Mouse (Mus musculus) limb, embryonic 15.5 days (tissue): ENCODE results near the gene Ptbp1. TPM values are rescaled to one million over a fixed set of nuclear protein-coding genes. Genes with fewer than 3 reads are reported as not detected.

Experiments used
- microRNA-seq: library from miRNA; unstranded; fragments of <30 nt; microRNA quantifications from one replicate; pipeline ENCODE4, GENCODE M21; 2016
- polyA plus RNA-seq: library from polyadenylated mRNA; unstranded; fragments of >200 nt; fragmentation: Nextera tagmentation; extraction: Ambion mirVana; gene quantifications from 2 replicates; pipeline ENCODE4 v1.2.1, GENCODE M21; 2015

Ptbp1 gene
- polyA plus RNA-seq, 1 experiment from 2014 or later = 303 TPM

Small RNAs within 50 kb of the gene (microRNA-seq; reads per million reads assigned to microRNA genes)
- not detected for gene Mir6910

Other genes starting within 250 kb of the Ptbp1 start
- not detected in 2 replicates for gene C2cd4c, start 240.4 kb upstream of the Ptbp1 start, polyA plus RNA-seq
- 7.8 and 10.1 TPM in 2 replicates for gene Shc2, start 216.5 kb upstream of the Ptbp1 start, polyA plus RNA-seq
- gene Odf3l2, start 208.7 kb upstream of the Ptbp1 start, polyA plus RNA-seq = 0.12 TPM in 1 of 2 replicates, not detected in the other
- gene Madcam1, start 189.9 kb upstream of the Ptbp1 start, polyA plus RNA-seq = 5.4 and 5.8 TPM in 2 replicates
- 54.6 and 58.9 TPM in 2 replicates for gene Tpgs1, start 185.1 kb upstream of the Ptbp1 start, polyA plus RNA-seq
- gene Cdc34, start 172.2 kb upstream of the Ptbp1 start, polyA plus RNA-seq = 100 and 110 TPM in 2 replicates
- 0.86 and 1.3 TPM in 2 replicates for gene Gzmm, start 165.4 kb upstream of the Ptbp1 start, polyA plus RNA-seq
- gene Bsg, start 149.9 kb upstream of the Ptbp1 start, polyA plus RNA-seq = 910 and 960 TPM in 2 replicates
- gene Hcn2, start 137.8 kb upstream of the Ptbp1 start, polyA plus RNA-seq = 0.08 TPM in 1 of 2 replicates, not detected in the other
- gene Polrmt, start 107.8 kb upstream of the Ptbp1 start, polyA plus RNA-seq = 35.8 and 41.5 TPM in 2 replicates
- 0.95 and 2.2 TPM in 2 replicates for gene Fgf22, start 99.4 kb upstream of the Ptbp1 start, polyA plus RNA-seq
- gene Rnf126, start 87.5 kb upstream of the Ptbp1 start, polyA plus RNA-seq = 93.2 and 104 TPM in 2 replicates
- gene Fstl3, start 77.2 kb upstream of the Ptbp1 start, polyA plus RNA-seq = 21.2 and 22.2 TPM in 2 replicates
- gene Prss57, start 63.5 kb upstream of the Ptbp1 start, polyA plus RNA-seq = 0.10 and 0.12 TPM in 2 replicates
- gene Palm, start 60.9 kb upstream of the Ptbp1 start, polyA plus RNA-seq = 79.9 and 84.8 TPM in 2 replicates
- gene Misp, start 33.4 kb upstream of the Ptbp1 start, polyA plus RNA-seq = 0.56 and 1.6 TPM in 2 replicates
- 3.7 and 5.1 TPM in 2 replicates for gene Prtn3, start 20.0 kb downstream of the Ptbp1 start, polyA plus RNA-seq
- gene Plppr3, start 20.2 kb downstream of the Ptbp1 start, polyA plus RNA-seq = 53.0 and 60.1 TPM in 2 replicates
- 0.36 and 0.40 TPM in 2 replicates for gene Elane, start 31.8 kb downstream of the Ptbp1 start, polyA plus RNA-seq
- 0.27 TPM in 1 of 2 replicates, not detected in the other for gene Cfd, start 36.4 kb downstream of the Ptbp1 start, polyA plus RNA-seq
- gene Med16, start 54.5 kb downstream of the Ptbp1 start, polyA plus RNA-seq = 35.4 and 37.7 TPM in 2 replicates
- not detected in 2 replicates for gene Gm26602, start 56.4 kb downstream of the Ptbp1 start, polyA plus RNA-seq
- 1.0 and 1.2 TPM in 2 replicates for gene Kiss1r, start 62.5 kb downstream of the Ptbp1 start, polyA plus RNA-seq
- 159 and 161 TPM in 2 replicates for gene R3hdm4, start 66.8 kb downstream of the Ptbp1 start, polyA plus RNA-seq
- gene Arid3a, start 72.6 kb downstream of the Ptbp1 start, polyA plus RNA-seq = 5.7 and 7.4 TPM in 2 replicates
- 81.7 and 83.6 TPM in 2 replicates for gene Wdr18, start 105.7 kb downstream of the Ptbp1 start, polyA plus RNA-seq
- 0.40 and 0.64 TPM in 2 replicates for gene Grin3b, start 116.3 kb downstream of the Ptbp1 start, polyA plus RNA-seq
- 19.3 and 20.1 TPM in 2 replicates for gene Tmem259, start 129.9 kb downstream of the Ptbp1 start, polyA plus RNA-seq
- gene Cnn2, start 134.2 kb downstream of the Ptbp1 start, polyA plus RNA-seq = 264 and 270 TPM in 2 replicates
- 3.3 and 3.4 TPM in 2 replicates for gene Abca7, start 142.1 kb downstream of the Ptbp1 start, polyA plus RNA-seq
- gene Arhgap45, start 162.2 kb downstream of the Ptbp1 start, polyA plus RNA-seq = 5.3 and 6.4 TPM in 2 replicates
- gene Polr2e, start 185.4 kb downstream of the Ptbp1 start, polyA plus RNA-seq = 213 and 217 TPM in 2 replicates
- gene Gpx4, start 192.7 kb downstream of the Ptbp1 start, polyA plus RNA-seq = 432 and 471 TPM in 2 replicates